Mouse (Mus musculus) erythroblast, adult 5-6 weeks (primary cell): ENCODE results near the gene Capn10. TPM values are rescaled to one million over a fixed set of nuclear protein-coding genes. Genes with fewer than 3 reads are reported as not detected.

ENCODE experiments used
- ATAC-seq: replicated peaks from 2 replicates; pipeline ENCODE4 v1.8.0; 2016; ENCODE audit warnings: moderate number of reproducible peaks, mild to moderate bottlenecking, moderate TSS enrichment, inconsistent platforms; ENCODE audit not compliant: poor library complexity, low FRiP score, severe bottlenecking
- total RNA-seq, 2 experiments: library from RNA; stranded (forward) in 1 of 2; stranded (reverse) in 1 of 2; fragments of 150-400 nt in 1 of 2; fragments of 200-764, 138-1000 nt in 1 of 2; gene quantifications; 2 replicates each; pipeline versions ENCODE4 v1.2.3 to v1.2.4; 2015 to 2017; ENCODE audit warnings: low replicate concordance in 2 of 2

Gene Capn10
- total RNA-seq (2015; ENCODE audit: low replicate concordance), result 1.9 TPM in 1 of 2 replicates, not detected in the other
- total RNA-seq (2017; ENCODE audit: low replicate concordance), result 2.1 and 18.5 TPM in 2 replicates

GRCm38 (mm10) chr1:92934182-92934827 is at the start of gene Capn10:
Gene Capn10, plus strand, starts transcription at chr1:92934376.
- ATAC-seq, result peak; percentile 96

- no peak for ATAC-seq
Observed at GRCm38 (mm10) chr1:92888901-92889655, 45.1 kb upstream of the Capn10 start.

GRCm38 (mm10) chr1:92892791-92893190 is 41.4 kb upstream of the Capn10 start:
- no peak for ATAC-seq

- ATAC-seq, result no peak
Observed at GRCm38 (mm10) chr1:92893896-92894295, 40.3 kb upstream of the Capn10 start.

GRCm38 (mm10) chr1:92895089-92895488 is 39.1 kb upstream of the Capn10 start:
- peak; percentile 94 for ATAC-seq

- no peak for ATAC-seq
Observed at GRCm38 (mm10) chr1:92902786-92903185, 31.4 kb upstream of the Capn10 start, which contains the start of gene Ankmy1. Gene Ankmy1, minus strand, starts transcription at chr1:92902906.

GRCm38 (mm10) chr1:92903627-92904026 is 30.5 kb upstream of the Capn10 start:
- ATAC-seq, result no peak

- ATAC-seq, result no peak
Observed at GRCm38 (mm10) chr1:92905703-92906310, 28.4 kb upstream of the Capn10 start.

GRCm38 (mm10) chr1:92906779-92907631 is 27.2 kb upstream of the Capn10 start, which contains the start of gene Dusp28:
Gene Dusp28, plus strand, starts transcription at chr1:92906981.
- peak; percentile 81 for ATAC-seq

- ATAC-seq, result peak; percentile 42
Observed at GRCm38 (mm10) chr1:92907632-92908360, 26.4 kb upstream of the Capn10 start.

GRCm38 (mm10) chr1:92908664-92909063 is 25.5 kb upstream of the Capn10 start:
- ATAC-seq, result no peak

- ATAC-seq, result no peak
Observed at GRCm38 (mm10) chr1:92909068-92909467, 25.1 kb upstream of the Capn10 start.

- peak; percentile 63 for ATAC-seq
Observed at GRCm38 (mm10) chr1:92910239-92910885, 23.8 kb upstream of the Capn10 start, which contains the start of gene Rnpepl1. Gene Rnpepl1, plus strand, starts transcription at chr1:92910783.

GRCm38 (mm10) chr1:92910925-92911720 is 23.1 kb upstream of the Capn10 start:
- ATAC-seq, result no peak

- no peak for ATAC-seq
Observed at GRCm38 (mm10) chr1:92911721-92912138, 22.4 kb upstream of the Capn10 start.

- ATAC-seq, result no peak
Observed at GRCm38 (mm10) chr1:92912286-92912685, 21.9 kb upstream of the Capn10 start.

GRCm38 (mm10) chr1:92914239-92914638 is 19.9 kb upstream of the Capn10 start:
- ATAC-seq, result no peak

- no peak for ATAC-seq
Observed at GRCm38 (mm10) chr1:92914993-92915392, 19.2 kb upstream of the Capn10 start.
